Mouse (Mus musculus) heart, postnatal 0 days (tissue): ENCODE results near the gene Pde4d. TPM values are rescaled to one million over a fixed set of nuclear protein-coding genes. Genes with fewer than 3 reads are reported as not detected.

Source experiments
- ATAC-seq: fragments of 200-750 bp; cut with Nextera tagmentation; 2 replicates; pipeline ENCODE4 v1.8.0; 2017; ENCODE audit warnings: low read depth, moderate number of reproducible peaks, moderate library complexity; ENCODE audit not compliant: insufficient read depth
- DNase-seq: peaks from one replicate; pipeline ENCODE4 v3.0.0-alpha.2; 2016; ENCODE audit warnings: low spot score
- H3K27ac ChIP-seq: fragments of 300-500 bp; sonication (generic); 2 replicates; pipeline ENCODE4 v1.5.1; 2014; ENCODE audit warnings: low read depth, mild to moderate bottlenecking
- H3K27me3 ChIP-seq: fragments of 300-500 bp; sonication (generic); 2 replicates; pipeline ENCODE4 v1.6.1; 2014; ENCODE audit warnings: low read length, mixed read lengths; ENCODE audit not compliant: control insufficient read depth, insufficient read depth
- H3K36me3 ChIP-seq: fragments of 300-500 bp; sonication (generic); replicated peaks from 2 replicates; pipeline ENCODE4 v1.6.1; 2014; ENCODE audit warnings: low read length, mixed read lengths; ENCODE audit not compliant: control insufficient read depth, insufficient read depth
- H3K4me1 ChIP-seq: fragments of 300-500 bp; sonication (generic); 2 replicates; pipeline ENCODE4 v1.6.1; 2014; ENCODE audit warnings: antibody characterized with exemption; ENCODE audit not compliant: control insufficient read depth, insufficient read depth
- H3K4me2 ChIP-seq: fragments of 300-500 bp; sonication (generic); 2 replicates; pipeline ENCODE4 v1.6.1; 2014; ENCODE audit warnings: low read depth, mild to moderate bottlenecking, low read length, moderate library complexity
- H3K4me3 ChIP-seq: fragments of 300-500 bp; sonication (generic); 2 replicates; pipeline ENCODE4 v1.5.1; 2014; ENCODE audit warnings: low read depth, low read length
- H3K9ac ChIP-seq: fragments of 300-500 bp; sonication (generic); replicated peaks from 2 replicates; pipeline ENCODE4 v1.6.1; 2014; ENCODE audit warnings: low read depth, low read length, mixed read lengths
- H3K9me3 ChIP-seq: fragments of 300-500 bp; sonication (generic); replicated peaks from 2 replicates; pipeline ENCODE4 v1.6.1; 2016; ENCODE audit warnings: low read length; ENCODE audit not compliant: control insufficient read depth
- CTCF ChIP-seq: IDR thresholded peaks from 2 replicates; pipeline ENCODE4 v1.5.1; 2016; ENCODE audit warnings: antibody characterized with exemption, control low read depth, low read depth
- EP300 ChIP-seq: IDR thresholded peaks from 2 replicates; pipeline ENCODE4 v1.6.1; 2016; ENCODE audit warnings: antibody characterized with exemption, low read depth
- WGBS: fragments of 180-500 bp; shearing (Covaris S2); extraction: QIAGEN DNeasy Blood & Tissue Kit; methylation state at CpG from one replicate; pipeline ENCODE4 v1.1.7; 2014; 5-methylcytosine and 5-hydroxymethylcytosine counted together
- polyA plus RNA-seq: library from polyadenylated mRNA; unstranded; fragments of >200 nt; fragmentation: Nextera tagmentation; extraction: Ambion mirVana; gene quantifications from 2 replicates; pipeline ENCODE4 v1.2.1, GENCODE M21; 2015
- total RNA-seq: library from RNA; depleted of rRNA; stranded (reverse); fragments of >200 nt; gene quantifications from 2 replicates; pipeline ENCODE4 v1.2.3, GENCODE M21; 2014; ENCODE audit warnings: low replicate concordance

Pde4d gene
- total and polyA plus RNA-seq, 2 experiments from 2014 or later, result 21.9 to 58.0 TPM

DNA sequence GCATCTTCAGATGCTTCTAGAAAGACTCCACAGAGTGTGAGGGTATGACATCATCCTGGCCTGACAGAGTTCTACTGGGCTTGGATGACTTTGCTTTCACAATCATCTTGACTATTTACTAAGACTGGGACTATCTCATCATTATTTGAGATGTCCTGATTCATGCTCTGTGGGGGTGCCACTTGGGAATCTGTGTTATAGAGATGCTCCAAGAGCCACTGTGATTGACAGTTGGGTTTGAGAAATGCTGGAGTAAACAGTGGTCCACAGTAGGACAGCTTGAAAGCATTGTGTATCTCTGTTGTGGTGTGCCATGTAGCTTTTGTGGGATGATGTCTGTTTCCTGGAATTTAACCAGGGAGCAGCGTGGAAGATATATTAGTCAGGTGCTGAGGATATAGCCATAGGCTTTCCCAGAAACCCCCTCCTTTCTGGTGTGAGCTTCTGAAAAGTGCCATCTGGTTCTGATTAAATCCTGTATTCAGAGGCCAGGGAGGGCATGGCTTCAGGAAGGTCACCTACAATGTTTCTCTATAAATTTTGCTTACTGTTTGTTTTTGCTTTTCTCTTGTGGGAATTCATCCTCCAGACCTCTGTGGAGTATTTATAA is 89.1 kb downstream of the Pde4d start:
- ATAC-seq (no peak), DNase-seq (no peak)
- Histone ChIP-seq H3K4me3 (no peak overlapping the region), H3K9me3 (no peaks in the 10 kb centered on the region), H3K27ac (no peak overlapping the region), H3K9ac (no peak overlapping the region), H3K36me3 (no peaks in the 10 kb centered on the region), H3K4me1 (no peaks in the 10 kb centered on the region), H3K27me3 (no peaks in the 10 kb centered on the region), H3K4me2 (no peak overlapping the region)
- WGBS, result 76% methylated on average over 1 of the region's 1 CpGs
- no peak for TF ChIP-seq EP300
- no peak for TF ChIP-seq CTCF

- H3K27ac ChIP-seq, result no peak overlapping the region
- ATAC-seq, result no peak
- TF ChIP-seq CTCF (no peak), EP300 (no peak)
Observed at GRCm38 (mm10) chr13:108541488-108541887, 91.7 kb downstream of the Pde4d start.

GRCm38 (mm10) chr13:108542342-108542761 is 92.6 kb downstream of the Pde4d start:
- WGBS, result 66% methylated on average over 5 of the region's 5 CpGs
- Histone ChIP-seq H3K9me3 (no peaks in the 10 kb centered on the region), H3K36me3 (no peaks in the 10 kb centered on the region), H3K9ac (no peak overlapping the region), H3K27me3 (no peaks in the 10 kb centered on the region), H3K4me2 (no peak overlapping the region), H3K4me3 (no peak overlapping the region), H3K27ac (peak overlapping the region; percentile 8; the same call in 1 of the 2 replicates), H3K4me1 (no peaks in the 10 kb centered on the region)
- DNase-seq, result peak; percentile 36
- no peak for ATAC-seq
- TF ChIP-seq EP300, result no peak
- TF ChIP-seq CTCF, result no peak

More at GRCm38 (mm10) chr13:108541488-108541887, 91.7 kb downstream of the Pde4d start:
- WGBS, result 88% methylated on average over 3 of the region's 3 CpGs
- H3K4me3 ChIP-seq, result no peak overlapping the region
- no peaks in the 10 kb centered on the region for H3K9me3 ChIP-seq
- no peaks in the 10 kb centered on the region for H3K27me3 ChIP-seq
- H3K4me1 ChIP-seq, result no peaks in the 10 kb centered on the region
- DNase-seq, result no peak
- H3K9ac ChIP-seq, result no peak overlapping the region
- no peak overlapping the region for H3K4me2 ChIP-seq
- H3K36me3 ChIP-seq, result no peaks in the 10 kb centered on the region

DNA sequence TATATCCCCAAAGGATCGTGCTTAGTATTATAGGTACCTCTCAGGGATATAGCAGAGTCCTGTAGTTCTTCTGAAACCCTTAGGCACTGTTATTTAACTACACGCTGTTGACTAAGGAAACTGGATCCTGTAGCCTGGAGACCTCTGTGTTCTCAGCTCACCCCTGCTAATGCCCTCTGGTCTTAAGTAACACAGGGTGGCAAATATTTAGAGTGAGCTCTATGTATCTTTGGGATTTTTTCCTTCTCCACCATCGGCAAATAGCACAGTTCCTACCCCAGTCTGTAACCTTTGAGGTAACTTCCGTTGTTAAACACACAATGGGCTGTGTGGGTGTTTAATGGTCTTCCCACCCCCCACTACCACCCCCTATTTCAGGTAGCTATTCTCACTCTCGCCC is 102.5 kb downstream of the Pde4d start:
- no peak for TF ChIP-seq CTCF
- Histone ChIP-seq H3K4me1 (no peaks in the 10 kb centered on the region), H3K9me3 (no peaks in the 10 kb centered on the region), H3K4me2 (no peak overlapping the region), H3K9ac (no peak overlapping the region), H3K36me3 (no peaks in the 10 kb centered on the region), H3K4me3 (no peak overlapping the region), H3K27me3 (no peaks in the 10 kb centered on the region), H3K27ac (no peak overlapping the region)
- no peak for DNase-seq
- no peak for ATAC-seq
- WGBS, result 70% methylated on average over 5 of the region's 5 CpGs

DNA sequence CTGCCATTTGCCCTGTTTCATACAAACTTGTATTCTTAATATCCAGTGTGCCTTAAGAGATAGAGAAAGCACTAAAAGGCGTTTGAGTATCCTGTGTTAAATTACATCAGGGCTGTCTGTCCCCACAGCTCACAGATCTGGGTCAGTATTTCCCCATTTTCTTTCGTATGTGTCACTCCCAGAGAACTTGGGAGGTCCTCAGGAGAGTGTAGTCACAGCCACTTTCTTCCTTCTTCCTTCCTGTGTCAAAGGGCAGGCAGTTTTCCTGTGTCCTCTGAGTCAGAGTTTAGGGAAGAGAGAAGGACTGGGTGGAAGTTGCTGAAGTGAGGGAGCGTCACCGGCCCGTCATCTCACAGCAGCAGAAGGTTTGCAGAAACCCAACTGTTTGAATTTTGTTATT is 103.2 kb downstream of the Pde4d start:
- Histone ChIP-seq H3K4me2 (no peak overlapping the region), H3K27me3 (no peaks in the 10 kb centered on the region), H3K9me3 (no peaks in the 10 kb centered on the region), H3K27ac (no peak overlapping the region), H3K36me3 (no peaks in the 10 kb centered on the region), H3K4me3 (no peak overlapping the region), H3K4me1 (no peaks in the 10 kb centered on the region), H3K9ac (no peak overlapping the region)
- WGBS, result 54% methylated on average over 5 of the region's 5 CpGs
- DNase-seq (no peak), ATAC-seq (no peak)
- TF ChIP-seq EP300 (no peak), CTCF (no peak)

DNA sequence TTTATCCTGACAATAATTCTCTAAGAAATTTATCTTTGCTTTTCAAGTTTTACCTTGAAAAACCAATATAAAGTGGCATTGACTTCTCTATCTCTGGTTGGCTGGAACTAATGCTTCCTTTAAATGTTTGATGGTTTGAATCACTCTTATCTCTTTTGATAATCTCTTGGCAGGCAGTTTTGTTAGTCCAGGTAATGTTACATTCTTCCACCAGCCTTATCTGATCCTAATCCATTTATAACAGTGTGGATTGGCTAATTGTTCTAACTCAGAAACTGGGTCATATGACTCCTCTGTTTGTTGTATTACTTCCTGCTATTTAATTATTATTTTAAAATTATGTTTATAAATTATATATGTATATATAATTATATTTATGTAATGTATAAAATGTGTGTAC is 105.2 kb downstream of the Pde4d start:
- Histone ChIP-seq H3K4me3 (no peak overlapping the region), H3K27ac (no peak overlapping the region), H3K4me2 (no peak overlapping the region), H3K9ac (no peak overlapping the region), H3K9me3 (no peaks in the 10 kb centered on the region), H3K36me3 (no peaks in the 10 kb centered on the region), H3K27me3 (no peaks in the 10 kb centered on the region), H3K4me1 (no peaks in the 10 kb centered on the region)
- no peak for ATAC-seq
- no peak for TF ChIP-seq EP300
- TF ChIP-seq CTCF, result no peak
- DNase-seq, result no peak
